Mouse (Mus musculus) liver, postnatal 0 days (tissue): ENCODE results near the gene Cyb5b.

Source experiments
- CTCF ChIP-seq: sonication (generic); IDR thresholded peaks from 2 replicates; pipeline ENCODE4 v1.5.1; 2016; ENCODE audit warnings: antibody characterized with exemption, low read depth
- EP300 ChIP-seq: IDR thresholded peaks from 2 replicates; pipeline ENCODE4 v1.6.1; 2016; ENCODE audit warnings: antibody characterized with exemption, low read depth, mild to moderate bottlenecking

- no peak for TF ChIP-seq EP300
- no peak for TF ChIP-seq CTCF
Observed at GRCm38 (mm10) chr8:107172969-107173645, 22.7 kb downstream of the Cyb5b start.
